Mouse (Mus musculus) bone marrow macrophage, adult 2 months (primary cell): ENCODE measurements around the gene Epha10.

Source experiments
- CTCF ChIP-seq: IDR thresholded peaks from 2 replicates; pipeline ENCODE4 v1.5.1; 2012; ENCODE audit warnings: low read depth, mild to moderate bottlenecking, low read length, moderate library complexity
- POLR2A ChIP-seq: IDR thresholded peaks from 2 replicates; pipeline ENCODE4 v1.6.1; 2012; ENCODE audit warnings: mild to moderate bottlenecking, low read depth, low read length, borderline replicate concordance

DNA sequence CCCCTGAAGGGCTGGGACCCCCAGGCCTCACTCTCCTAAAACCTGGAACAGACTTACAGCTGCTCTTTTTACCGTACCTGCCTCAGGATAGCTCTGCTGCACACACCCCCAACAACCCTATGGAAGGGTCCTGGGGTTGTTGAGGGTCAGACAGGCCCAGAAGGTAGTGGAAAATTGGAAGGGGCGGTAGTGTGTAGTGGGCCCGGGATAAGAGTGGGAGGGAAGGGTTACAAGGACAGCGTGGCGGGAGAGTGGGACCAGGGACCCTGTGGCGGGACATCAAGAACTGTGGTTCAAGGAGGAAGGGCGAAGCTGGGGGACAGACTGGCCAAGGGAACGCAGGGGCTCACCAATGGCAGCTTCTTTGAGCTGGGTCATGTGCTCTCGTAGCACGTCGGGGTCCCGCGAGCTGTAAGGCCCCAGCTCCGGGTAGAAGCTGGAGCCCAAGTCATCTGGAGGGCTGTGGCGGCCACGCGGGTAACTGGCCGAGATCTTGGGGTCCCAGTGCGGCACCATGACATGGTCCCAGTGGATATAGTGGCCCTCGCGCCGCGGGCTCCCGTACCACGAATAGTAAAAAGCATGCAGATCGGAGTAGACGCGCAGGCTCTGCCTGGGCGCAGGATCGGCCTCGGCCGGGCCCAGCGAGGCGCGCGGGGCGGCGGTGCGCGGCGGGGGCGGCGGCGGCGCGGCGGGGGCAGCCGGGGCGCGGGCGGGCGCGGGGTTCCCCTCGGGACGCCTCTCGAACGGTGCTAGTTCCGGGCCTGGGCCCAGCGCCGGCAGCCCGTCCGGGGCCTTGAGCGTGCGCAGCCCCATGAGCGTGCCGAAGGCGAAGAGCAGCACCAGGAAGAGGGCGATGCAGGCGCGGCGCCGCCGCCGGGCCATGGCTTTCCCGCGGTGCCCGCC, 19.2 kb upstream of the Epha10 start, which contains the start of gene Maneal:
- TF ChIP-seq CTCF (no peak), POLR2A (no peak)
